Mouse (Mus musculus): ENCODE results near the gene Lmod3.

Gene Lmod3

DNA sequence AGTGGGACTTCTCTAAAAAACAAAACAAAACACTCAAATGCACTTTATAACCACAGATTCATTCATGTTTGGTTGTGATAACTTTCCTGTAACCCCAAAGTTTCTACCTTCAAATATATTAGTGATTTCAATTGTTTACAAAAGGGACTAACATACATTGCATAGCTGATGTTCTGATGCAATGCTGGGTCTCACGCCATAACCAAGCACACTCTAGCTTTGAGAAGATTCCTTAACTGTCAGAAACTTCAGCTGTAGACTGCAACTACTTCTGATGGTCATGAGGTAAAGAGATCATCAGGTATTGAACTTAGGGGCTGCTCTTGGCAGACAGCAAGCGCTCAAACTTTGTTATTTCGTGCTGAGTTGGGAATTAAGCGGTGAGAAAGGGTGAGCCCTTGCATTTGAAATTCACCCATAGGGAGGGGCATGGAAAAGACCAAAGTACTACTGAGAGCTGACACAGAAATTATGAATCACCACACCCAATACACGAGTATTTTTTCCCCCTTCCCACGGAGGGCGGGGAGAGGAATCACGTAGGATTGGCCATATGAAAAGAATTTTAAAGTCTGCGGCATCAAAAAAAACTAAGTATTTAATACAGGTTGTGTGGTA lies 48.2 kb downstream of the Lmod3 start:
- in situ Hi-C loops (cut with MboI, MseI), result no loop called here

DNA sequence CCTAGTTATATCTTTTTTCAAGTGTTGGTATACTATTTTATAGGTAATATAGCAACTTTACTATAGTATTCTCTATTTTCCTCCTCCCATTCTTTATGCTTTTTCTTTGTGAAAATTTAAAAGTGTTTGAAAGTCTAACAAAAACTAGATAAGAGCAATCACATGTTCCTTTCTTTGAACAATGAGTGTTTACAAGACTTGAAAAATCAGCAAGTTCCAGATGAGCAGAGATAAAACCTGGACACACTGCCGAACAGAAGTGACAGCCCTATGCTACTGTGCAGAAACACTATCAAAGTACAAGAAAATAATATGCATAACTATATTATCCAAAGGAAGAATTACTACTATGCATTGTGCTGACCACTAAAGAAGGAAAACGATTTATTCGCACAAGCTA lies 50.1 kb downstream of the Lmod3 start:
- in situ Hi-C loops (cut with MboI, MseI), result no loop called here

DNA sequence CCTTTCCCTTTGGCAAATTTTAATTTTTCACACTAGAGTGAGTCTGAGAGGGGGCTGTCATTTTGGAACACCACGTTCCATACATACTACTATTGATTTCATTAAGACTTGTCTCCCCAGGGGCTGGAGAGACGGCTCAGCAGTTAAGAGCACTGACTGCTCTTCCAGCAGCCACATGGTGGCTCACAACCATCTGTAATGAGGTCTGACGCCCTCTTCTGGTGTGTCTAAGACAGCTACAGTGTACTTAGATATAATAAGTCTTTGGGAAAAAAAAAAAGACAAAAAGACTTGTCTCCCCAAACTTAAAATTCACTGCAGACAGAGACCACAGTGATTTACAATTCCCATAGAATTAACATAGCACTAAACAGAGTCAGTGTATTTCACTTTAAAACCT lies 52.1 kb downstream of the Lmod3 start:
- in situ Hi-C loops (cut with MboI, MseI), result no loop called here
